Mouse (Mus musculus) intestine, postnatal 0 days (tissue): ENCODE measurements around the gene Pink1. TPM values are rescaled to one million over a fixed set of nuclear protein-coding genes. Genes with fewer than 3 reads are reported as not detected.
A peak's percentile ranks its signal among the peaks of the same experiment; 100 is the strongest.

Source experiments
- ATAC-seq: fragments of 200-750 bp; cut with Nextera tagmentation; 2 replicates; pipeline ENCODE4 v1.8.0; 2017; ENCODE audit warnings: mild to moderate bottlenecking, moderate TSS enrichment, moderate library complexity
- H3K27ac ChIP-seq: fragments of 300-500 bp; sonication (generic); 2 replicates; pipeline ENCODE4 v1.5.1; 2014; ENCODE audit warnings: mild to moderate bottlenecking, low read depth, low read length, moderate library complexity
- H3K27me3 ChIP-seq: fragments of 300-500 bp; sonication (generic); replicated peaks from 2 replicates; pipeline ENCODE4 v1.6.1; 2014; ENCODE audit warnings: low read length, mixed read lengths; ENCODE audit not compliant: control insufficient read depth, insufficient read depth
- H3K36me3 ChIP-seq: fragments of 300-500 bp; sonication (generic); 2 replicates; pipeline ENCODE4 v1.6.1; 2014; ENCODE audit warnings: mild to moderate bottlenecking, moderate library complexity; ENCODE audit not compliant: control insufficient read depth, insufficient read depth
- H3K4me1 ChIP-seq: fragments of 300-500 bp; sonication (generic); replicated peaks from 2 replicates; pipeline ENCODE4 v1.6.1; 2014; ENCODE audit warnings: antibody characterized with exemption, low read length, mixed read lengths; ENCODE audit not compliant: control insufficient read depth, insufficient read depth
- H3K4me2 ChIP-seq: fragments of 300-500 bp; sonication (generic); replicated peaks from 2 replicates; pipeline ENCODE4 v1.6.1; 2014; ENCODE audit warnings: low read depth, mild to moderate bottlenecking, moderate library complexity
- H3K4me3 ChIP-seq: fragments of 300-500 bp; sonication (generic); 2 replicates; pipeline ENCODE4 v1.5.1; 2014; ENCODE audit warnings: low read depth, low read length
- H3K9ac ChIP-seq: fragments of 300-500 bp; sonication (generic); 2 replicates; pipeline ENCODE4 v1.6.1; 2014; ENCODE audit warnings: mild to moderate bottlenecking, low read depth, low read length
- H3K9me3 ChIP-seq: fragments of 300-500 bp; sonication (generic); 2 replicates; pipeline ENCODE4 v1.6.1; 2016; ENCODE audit warnings: mixed run types; ENCODE audit not compliant: control insufficient read depth
- CTCF ChIP-seq: sonication (generic); IDR thresholded peaks from 2 replicates; pipeline ENCODE4 v1.5.1; 2016; ENCODE audit warnings: low read depth, mild to moderate bottlenecking, control low read depth, antibody characterized with exemption, moderate library complexity
- WGBS: fragments of 180-500 bp; shearing (Covaris S2); extraction: QIAGEN DNeasy Blood & Tissue Kit; methylation state at CpG from one replicate; pipeline ENCODE4 v1.1.7; 2014; 5-methylcytosine and 5-hydroxymethylcytosine counted together
- polyA plus RNA-seq: library from polyadenylated mRNA; unstranded; fragments of >200 nt; fragmentation: Nextera tagmentation; extraction: Ambion mirVana; gene quantifications from 2 replicates; pipeline ENCODE4 v1.2.1, GENCODE M21; 2015

The Pink1 gene
- polyA plus RNA-seq, 1 experiment from 2014 or later, result 65.8 TPM

DNA sequence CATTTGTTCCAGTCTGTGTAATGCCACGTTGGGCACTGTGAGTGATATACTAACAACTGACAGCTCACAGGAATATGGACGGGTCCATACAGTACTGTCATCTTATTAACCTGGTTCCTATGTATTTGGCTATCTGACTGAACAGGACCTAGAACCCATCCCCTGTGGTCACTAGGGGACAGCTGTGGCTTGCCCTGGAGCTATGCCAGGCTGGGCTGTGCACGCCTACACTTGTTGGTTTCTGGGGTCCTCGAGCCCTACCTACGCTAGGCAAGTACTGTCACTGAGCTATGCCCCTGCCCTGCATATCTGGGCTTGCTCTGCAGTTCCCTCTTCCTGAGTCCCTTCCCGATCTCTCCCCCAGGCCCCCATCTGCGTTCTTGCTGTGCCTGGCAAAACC, 4.6 kb downstream of the Pink1 start:
- Histone ChIP-seq H3K27ac (no peak overlapping the region), H3K4me1 (peaks cover 3% of the 10 kb centered on the region; the same call in 1 of the 2 replicates), H3K4me2 (no peak overlapping the region), H3K9ac (no peak overlapping the region), H3K4me3 (no peak overlapping the region), H3K27me3 (no peaks in the 10 kb centered on the region), H3K36me3 (peaks cover 19% of the 10 kb centered on the region), H3K9me3 (no peaks in the 10 kb centered on the region)
- TF ChIP-seq CTCF, result no peak
- 80% methylated on average over 7 of the region's 7 CpGs for WGBS
- ATAC-seq, result no peak

DNA sequence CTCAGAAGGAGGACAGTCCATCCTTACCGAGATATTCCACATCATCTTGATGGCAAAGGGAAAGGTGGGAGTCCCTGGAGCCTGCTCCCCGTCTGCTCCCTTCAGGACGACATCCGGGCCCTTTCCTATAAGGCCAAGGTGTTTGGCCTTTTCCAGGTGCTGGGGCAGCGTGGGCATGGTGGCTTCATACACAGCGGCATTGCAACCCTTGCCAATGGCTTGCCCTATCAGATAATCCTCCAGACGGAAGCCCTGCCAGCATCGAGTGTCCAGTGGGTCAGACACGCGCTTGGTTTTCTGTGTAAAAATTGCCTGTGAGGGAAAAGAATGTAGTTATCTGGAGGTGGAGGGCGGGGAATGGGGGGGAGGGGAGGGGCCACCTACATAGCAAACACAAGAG, 5.4 kb downstream of the Pink1 start:
- 63% methylated on average over 11 of the region's 11 CpGs for WGBS

DNA sequence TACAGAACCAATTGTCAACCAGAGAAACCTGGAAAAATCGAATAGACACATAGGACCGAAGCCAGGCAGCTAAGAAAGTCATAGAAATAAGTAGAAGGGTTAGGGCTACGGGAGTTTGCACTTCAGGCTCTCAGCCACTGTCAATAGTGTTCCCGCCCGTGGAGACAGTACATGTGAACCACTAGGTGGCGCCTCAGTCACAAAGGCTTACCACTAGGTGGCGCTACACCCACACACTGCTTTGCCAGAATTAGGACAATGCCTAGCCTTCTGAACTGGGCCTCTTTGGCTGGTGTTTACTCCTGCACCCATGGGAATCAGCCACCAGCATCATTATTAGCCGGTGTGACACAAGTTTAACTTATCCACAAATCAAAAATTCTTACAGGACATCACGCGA, 6.6 kb downstream of the Pink1 start:
- peaks cover 34% of the 10 kb centered on the region for H3K36me3 ChIP-seq
- no peaks in the 10 kb centered on the region for H3K27me3 ChIP-seq
- H3K4me2 ChIP-seq, result no peak overlapping the region
- no peaks in the 10 kb centered on the region for H3K9me3 ChIP-seq
- TF ChIP-seq CTCF, result peak; percentile 100
- no peak overlapping the region for H3K27ac ChIP-seq
- H3K4me3 ChIP-seq, result no peak overlapping the region
- WGBS, result 32% methylated on average over 10 of the region's 10 CpGs
- H3K4me1 ChIP-seq, result no peaks in the 10 kb centered on the region
- no peak overlapping the region for H3K9ac ChIP-seq
- ATAC-seq, result peak; percentile 40; the same call in 1 of the 2 replicates

More for the DNA sequence above, 5.4 kb downstream of the Pink1 start:
- Histone ChIP-seq H3K36me3 (peaks cover 24% of the 10 kb centered on the region), H3K27me3 (no peaks in the 10 kb centered on the region), H3K4me2 (no peak overlapping the region), H3K4me1 (no peaks in the 10 kb centered on the region), H3K27ac (no peak overlapping the region), H3K9me3 (no peaks in the 10 kb centered on the region), H3K4me3 (no peak overlapping the region), H3K9ac (no peak overlapping the region)
- no peak for TF ChIP-seq CTCF
- ATAC-seq, result no peak

DNA sequence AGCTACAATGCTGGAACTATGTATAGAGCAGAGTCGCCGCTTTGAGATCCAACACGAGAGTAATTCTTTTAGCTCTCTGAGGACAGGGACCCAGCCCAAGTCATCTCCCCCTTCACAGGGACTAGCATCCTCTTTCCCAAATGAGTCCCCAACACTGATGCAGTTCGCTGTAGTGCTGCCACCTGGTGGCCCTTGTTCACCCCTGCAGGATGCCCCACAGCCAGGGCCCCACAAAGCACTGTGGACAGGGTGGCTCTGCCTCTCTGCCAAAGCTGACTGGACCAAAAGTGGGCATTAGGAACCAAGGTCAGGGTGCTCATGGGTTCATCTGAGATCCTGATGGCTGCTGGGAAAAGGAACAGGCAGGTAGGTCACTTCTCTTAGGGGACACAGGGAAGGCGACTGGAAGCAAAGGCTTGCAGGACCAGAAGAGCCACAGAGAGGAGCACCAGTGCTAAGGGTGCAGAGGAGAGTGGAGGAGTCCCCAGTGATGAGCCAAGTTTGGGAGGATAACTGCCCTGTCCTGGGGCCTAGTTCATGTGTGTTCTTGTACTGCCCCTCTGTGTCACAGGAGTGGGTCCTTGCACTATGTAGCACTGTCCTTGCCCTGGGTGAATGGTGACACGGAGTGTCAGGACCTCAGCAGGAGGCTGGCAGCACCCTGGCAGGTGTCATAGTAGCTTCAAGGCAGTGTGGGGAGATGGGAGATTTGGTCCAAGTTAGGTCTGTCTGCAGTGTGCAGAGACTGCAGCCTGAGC, 7.4 kb downstream of the Pink1 start:
- ATAC-seq, result no peak
- Histone ChIP-seq H3K4me2 (no peak overlapping the region), H3K36me3 (peaks cover 42% of the 10 kb centered on the region), H3K9me3 (no peaks in the 10 kb centered on the region), H3K27ac (no peak overlapping the region), H3K9ac (no peak overlapping the region), H3K27me3 (no peaks in the 10 kb centered on the region), H3K4me1 (no peaks in the 10 kb centered on the region), H3K4me3 (no peak overlapping the region)
- peak; percentile 88 for TF ChIP-seq CTCF
- WGBS, result 52% methylated on average over 6 of the region's 6 CpGs

DNA sequence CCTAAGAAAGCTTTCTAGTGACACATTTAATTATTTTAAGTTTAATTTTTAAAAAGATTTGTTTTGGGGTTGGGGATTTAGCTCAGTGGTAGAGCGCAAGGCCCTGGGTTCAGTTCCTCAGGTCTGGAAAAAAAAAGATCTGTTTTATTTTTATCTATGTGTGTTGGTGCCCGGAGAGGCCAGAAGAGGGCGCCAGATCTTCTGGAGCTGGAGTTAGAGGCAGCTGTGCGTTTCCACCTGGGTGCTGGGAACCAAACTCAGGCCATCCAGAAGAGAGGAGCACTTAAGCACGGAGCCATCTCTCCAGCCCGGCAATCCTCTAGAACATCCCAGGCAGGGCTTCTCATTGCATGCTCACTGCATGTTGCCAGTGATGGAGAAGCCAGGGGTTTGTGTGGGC, 9.7 kb downstream of the Pink1 start:
- Histone ChIP-seq H3K9ac (no peak overlapping the region), H3K27ac (no peak overlapping the region), H3K4me1 (no peaks in the 10 kb centered on the region), H3K27me3 (no peaks in the 10 kb centered on the region), H3K36me3 (peaks cover 63% of the 10 kb centered on the region), H3K9me3 (no peaks in the 10 kb centered on the region), H3K4me2 (no peak overlapping the region), H3K4me3 (no peak overlapping the region)
- ATAC-seq, result no peak
- WGBS, result 90% methylated on average over 6 of the region's 6 CpGs
- TF ChIP-seq CTCF, result peak; percentile 33; the same call in 1 of the 2 replicates

DNA sequence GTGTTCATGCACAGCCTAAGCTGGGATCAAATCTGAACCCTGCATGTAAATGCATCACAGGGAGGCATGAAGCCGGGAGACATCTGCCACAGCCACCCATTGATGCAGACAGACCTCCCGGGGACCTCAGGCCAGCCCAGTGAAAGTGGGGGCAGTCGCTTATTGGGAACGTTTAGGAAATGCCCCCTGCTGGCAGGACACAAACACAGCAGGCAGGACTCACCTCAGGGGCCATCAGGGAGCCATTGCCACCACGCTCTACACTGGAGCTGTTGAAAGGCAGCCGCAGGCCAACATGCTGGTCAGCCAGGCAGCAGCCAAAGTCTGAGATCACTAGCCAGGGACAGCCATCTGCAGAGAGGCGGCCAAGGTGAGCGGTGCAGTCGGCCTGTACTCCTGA, 10.3 kb downstream of the Pink1 start:
- no peak for ATAC-seq
- peak; percentile 67 for TF ChIP-seq CTCF
- H3K4me3 ChIP-seq, result no peak overlapping the region
- no peak overlapping the region for H3K9ac ChIP-seq
- H3K4me2 ChIP-seq, result no peak overlapping the region
- no peak overlapping the region for H3K27ac ChIP-seq
- H3K9me3 ChIP-seq, result no peaks in the 10 kb centered on the region
- peaks cover 69% of the 10 kb centered on the region for H3K36me3 ChIP-seq
- WGBS, result 71% methylated on average over 9 of the region's 9 CpGs
- H3K27me3 ChIP-seq, result no peaks in the 10 kb centered on the region
- H3K4me1 ChIP-seq, result no peaks in the 10 kb centered on the region
